Mouse (Mus musculus) kidney, adult 2 months (tissue): ENCODE data around the gene Elmod3. TPM values are rescaled to one million over a fixed set of nuclear protein-coding genes. Genes with fewer than 3 reads are reported as not detected.
A peak's percentile ranks its signal among the peaks of the same experiment; 100 is the strongest.

Experiments
- DNase-seq: peaks from one replicate; pipeline ENCODE4 v3.0.0; 2021
- H3K27ac ChIP-seq: fragments of 200-500 bp; 2 replicates; pipeline ENCODE4 v1.5.1; 2012; ENCODE audit warnings: low read depth, low read length, control low read depth, inconsistent platforms; ENCODE audit not compliant: insufficient read depth
- H3K27me3 ChIP-seq: fragments of 200-500 bp; replicated peaks from 2 replicates; pipeline ENCODE4 v1.6.1; 2012; ENCODE audit warnings: mild to moderate bottlenecking, moderate library complexity, low read length, inconsistent platforms; ENCODE audit not compliant: control insufficient read depth, insufficient read depth
- H3K36me3 ChIP-seq: fragments of 200-500 bp; 2 replicates; pipeline ENCODE4 v1.6.1; 2012; ENCODE audit warnings: mild to moderate bottlenecking, moderate library complexity, low read length, inconsistent platforms; ENCODE audit not compliant: control insufficient read depth, insufficient read depth
- H3K4me1 ChIP-seq: fragments of 200-500 bp; 2 replicates; pipeline ENCODE4 v1.6.1; 2011; ENCODE audit warnings: low read length; ENCODE audit not compliant: control insufficient read depth, insufficient read depth
- H3K4me3 ChIP-seq: fragments of 200-500 bp; 2 replicates; pipeline ENCODE4 v1.5.1; 2011; ENCODE audit warnings: mild to moderate bottlenecking, low read depth, low read length, control low read depth; ENCODE audit not compliant: insufficient read depth
- CTCF ChIP-seq: fragments of 200-500 bp; conservative IDR thresholded peaks from 2 replicates; pipeline ENCODE4 v1.5.1; 2011; ENCODE audit warnings: low read depth, mild to moderate bottlenecking, control low read depth, low read length, moderate library complexity, mixed read lengths; ENCODE audit not compliant: insufficient read depth, insufficient read length
- POLR2A ChIP-seq: fragments of 200-500 bp; IDR thresholded peaks from one replicate; pipeline ENCODE4 v1.6.1; 2011; ENCODE audit warnings: low read depth, low read length, control low read depth
- WGBS: fragments of 180-500 bp; shearing (Covaris S2); methylation state at CpG from one replicate; pipeline ENCODE4 v1.1.7; 2018; 5-methylcytosine and 5-hydroxymethylcytosine counted together
- polyA plus RNA-seq: library from polyadenylated mRNA; depleted of rRNA; stranded (reverse); fragments of >200 nt; gene quantifications from 2 replicates; pipeline ENCODE4 v1.2.3, GENCODE M21; 2012

Gene Elmod3
- polyA plus RNA-seq, 1 experiment: 43.0 TPM

DNA sequence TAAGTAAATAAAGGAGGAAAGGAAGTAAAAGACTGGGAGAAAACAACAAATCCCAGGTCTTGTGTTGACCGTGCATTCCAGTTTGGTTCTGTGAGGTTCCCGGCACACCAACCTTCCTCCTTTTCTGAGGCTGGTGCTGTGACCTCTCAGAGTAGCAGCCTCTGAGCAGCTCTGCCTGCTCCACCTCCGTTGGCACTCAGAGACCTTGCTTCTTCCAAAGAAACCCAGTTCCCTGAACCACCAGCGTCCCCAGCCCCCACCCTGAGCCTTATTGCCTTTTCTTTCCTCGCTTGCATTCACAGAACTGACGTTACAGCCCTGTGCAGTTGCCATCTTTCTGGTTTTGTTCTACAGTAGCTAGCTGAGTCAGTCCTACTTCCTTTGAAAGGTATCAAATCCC lies 2.0 kb upstream of the Elmod3 start:
- 70% methylated on average over 6 of the region's 6 CpGs for WGBS
- DNase-seq: peak; percentile 48
- peaks cover 21% of the 10 kb centered on the region; the same call in 1 of the 2 replicates for H3K4me1 ChIP-seq

DNA sequence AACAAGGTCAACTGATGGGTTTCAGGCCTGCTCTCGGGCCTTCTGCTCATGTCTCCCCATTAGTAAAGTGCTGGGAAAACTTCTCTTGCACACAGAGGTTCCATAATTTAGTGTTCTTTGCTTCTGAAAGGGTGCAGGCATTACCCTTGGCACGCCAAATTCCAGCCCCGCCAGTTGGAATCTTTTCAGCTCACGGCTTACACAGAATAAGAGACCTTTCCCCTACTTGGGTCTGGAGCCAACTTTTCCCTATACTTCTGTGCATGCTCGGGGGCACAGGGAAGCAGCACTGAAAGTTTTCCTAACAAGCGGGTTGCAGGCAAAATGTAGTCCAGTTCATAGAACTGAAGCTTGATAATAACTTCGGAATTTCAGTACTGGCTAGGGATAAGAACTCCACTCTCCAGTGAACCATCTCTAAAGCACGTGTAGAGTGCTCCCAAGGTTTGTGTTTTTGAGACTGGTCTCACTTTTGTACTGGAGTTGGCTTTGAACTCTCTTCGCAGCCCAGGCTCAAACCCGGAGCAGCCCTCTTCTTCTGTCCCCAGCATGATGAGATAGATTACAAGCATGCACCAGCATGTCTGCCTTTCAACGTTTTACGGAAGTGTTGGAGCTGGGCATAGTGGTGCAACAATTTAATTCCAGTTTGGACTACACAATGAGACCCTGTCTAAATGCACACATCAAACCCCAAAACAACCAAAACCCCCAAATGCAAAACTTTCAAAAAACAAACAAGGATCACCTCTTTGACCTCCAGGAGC lies 761 bp upstream of the Elmod3 start:
- H3K27ac ChIP-seq: peak overlapping the region; percentile 96
- peaks cover 21% of the 10 kb centered on the region; the same call in 1 of the 2 replicates for H3K4me1 ChIP-seq
- TF ChIP-seq CTCF (no peak), POLR2A (no peak)
- H3K36me3 ChIP-seq: no peaks in the 10 kb centered on the region
- 27% methylated on average over 12 of the region's 12 CpGs for WGBS
- H3K4me3 ChIP-seq: peak overlapping the region; percentile 70
- no peaks in the 10 kb centered on the region for H3K27me3 ChIP-seq
- peak; percentile 76 for DNase-seq

More for the DNA sequence above, 2.0 kb upstream of the Elmod3 start:
- TF ChIP-seq POLR2A: no peak
- TF ChIP-seq CTCF: no peak
- no peak overlapping the region for H3K27ac ChIP-seq
- H3K4me3 ChIP-seq: no peak overlapping the region
- no peaks in the 10 kb centered on the region for H3K27me3 ChIP-seq
- H3K36me3 ChIP-seq: peaks cover 1% of the 10 kb centered on the region

DNA sequence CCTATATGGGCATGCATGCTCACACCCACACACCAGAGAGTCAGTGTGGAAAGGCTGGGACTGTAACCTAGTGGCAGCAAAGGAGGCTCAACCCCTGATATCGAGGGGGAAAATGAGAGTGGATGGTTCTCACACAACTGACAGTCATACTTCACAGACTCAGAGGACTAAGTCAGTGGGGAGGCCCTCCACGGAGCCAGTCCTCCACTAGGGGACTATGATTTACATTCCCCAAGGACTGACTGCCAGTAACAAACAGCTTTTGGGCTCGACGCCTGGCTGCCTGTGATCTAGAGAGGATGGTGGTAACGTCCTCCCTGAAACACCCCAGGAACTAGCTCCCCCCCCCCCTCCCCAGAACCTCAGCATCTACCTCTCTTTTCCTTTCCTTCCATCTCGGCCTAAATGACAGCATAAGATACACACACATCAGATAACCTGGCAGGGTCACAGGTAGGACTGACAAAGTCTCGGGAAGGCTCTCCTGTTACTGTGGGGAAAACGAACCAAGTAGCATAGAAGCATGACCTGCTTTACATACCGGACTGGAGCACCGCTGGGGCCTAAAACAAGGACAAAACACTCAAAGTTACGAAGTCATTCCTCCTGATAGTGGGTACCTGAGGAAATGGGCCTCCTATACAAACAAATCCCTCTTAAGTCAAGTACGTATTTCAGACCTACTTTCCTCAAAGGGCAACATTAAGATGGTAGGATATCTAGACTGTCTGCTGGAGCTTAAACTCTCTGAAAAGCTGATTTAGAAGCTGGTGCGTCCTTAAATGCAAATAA lies 934 bp downstream of the Elmod3 start:
- DNase-seq: no peak
- TF ChIP-seq CTCF (no peak), POLR2A (no peak)
- peak overlapping the region; percentile 96 for H3K4me3 ChIP-seq
- WGBS: 15% methylated on average over 13 of the region's 13 CpGs
- H3K4me1 ChIP-seq: peaks cover 21% of the 10 kb centered on the region; the same call in 1 of the 2 replicates
- no peaks in the 10 kb centered on the region for H3K27me3 ChIP-seq
- H3K36me3 ChIP-seq: no peaks in the 10 kb centered on the region
- H3K27ac ChIP-seq: peak overlapping the region; percentile 83

DNA sequence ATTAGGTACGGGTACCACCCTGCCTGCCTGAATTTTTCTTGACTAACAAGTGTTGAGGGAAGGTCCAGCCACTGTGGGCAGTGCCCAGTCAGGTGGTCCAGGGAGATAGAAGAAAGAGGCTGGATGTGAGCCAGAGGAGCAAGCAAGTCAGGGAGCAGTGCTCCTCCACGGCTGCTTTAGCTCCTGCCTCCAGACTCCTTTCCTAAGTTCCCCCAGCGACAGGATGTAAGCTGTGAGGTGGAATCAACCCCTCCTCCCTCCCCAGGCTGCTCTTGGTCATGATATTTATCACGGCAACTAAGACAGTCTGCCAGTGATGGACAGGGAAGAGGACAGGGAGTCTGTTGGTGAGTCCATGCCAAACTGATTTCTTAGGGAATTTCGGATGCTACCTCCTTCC lies 4.3 kb downstream of the Elmod3 start:
- H3K4me1 ChIP-seq: peaks cover 14% of the 10 kb centered on the region; the same call in 1 of the 2 replicates
- WGBS: 64% methylated on average over 5 of the region's 5 CpGs
- H3K36me3 ChIP-seq: no peaks in the 10 kb centered on the region
- no peaks in the 10 kb centered on the region for H3K27me3 ChIP-seq
- H3K4me3 ChIP-seq: no peak overlapping the region
- no peak overlapping the region for H3K27ac ChIP-seq
- DNase-seq: no peak
- no peak for TF ChIP-seq POLR2A
- TF ChIP-seq CTCF: no peak

DNA sequence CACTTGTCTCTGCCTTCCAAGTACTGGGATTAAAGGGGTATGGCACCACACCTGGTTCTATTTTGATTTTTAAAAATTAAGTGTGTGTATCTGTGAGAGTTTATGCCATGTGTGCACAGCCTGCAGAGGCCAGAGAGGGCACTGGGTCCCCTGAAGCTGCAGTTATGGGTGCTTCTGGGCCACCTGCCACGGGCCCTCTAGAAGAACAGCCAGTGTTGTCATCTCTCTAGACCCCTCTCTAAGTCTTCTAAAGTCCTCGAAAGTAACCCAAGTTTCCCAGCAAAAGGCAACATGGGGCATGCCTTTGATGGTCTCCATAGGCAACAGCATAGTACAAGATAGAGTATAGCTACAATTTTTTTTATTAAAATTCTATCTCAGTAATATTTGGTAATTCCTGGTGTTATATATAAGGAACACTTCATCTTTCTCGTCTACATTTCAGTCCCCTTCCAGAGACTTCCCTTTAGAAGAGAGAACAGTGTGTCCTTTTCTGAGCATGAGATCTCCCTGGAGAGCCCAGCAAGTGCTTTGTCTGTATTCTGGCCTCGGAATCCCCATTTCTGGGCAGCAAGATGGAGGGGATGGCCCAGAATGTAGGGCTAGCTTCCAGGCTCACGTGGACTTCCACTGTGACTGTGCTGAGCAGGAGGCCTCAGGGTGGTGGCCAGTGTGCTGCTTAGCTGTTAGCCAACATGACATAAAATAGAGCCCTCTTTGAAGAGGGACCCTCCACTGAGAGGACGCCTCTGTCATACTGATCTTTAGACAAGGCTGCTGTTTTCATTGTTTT lies 5.0 kb downstream of the Elmod3 start:
- Histone ChIP-seq H3K4me1 (peaks cover 14% of the 10 kb centered on the region; the same call in 1 of the 2 replicates), H3K4me3 (no peak overlapping the region), H3K27me3 (no peaks in the 10 kb centered on the region), H3K27ac (no peak overlapping the region), H3K36me3 (no peaks in the 10 kb centered on the region)
- 84% methylated on average over 6 of the region's 6 CpGs for WGBS
- TF ChIP-seq POLR2A (no peak), CTCF (no peak)
- no peak for DNase-seq

DNA sequence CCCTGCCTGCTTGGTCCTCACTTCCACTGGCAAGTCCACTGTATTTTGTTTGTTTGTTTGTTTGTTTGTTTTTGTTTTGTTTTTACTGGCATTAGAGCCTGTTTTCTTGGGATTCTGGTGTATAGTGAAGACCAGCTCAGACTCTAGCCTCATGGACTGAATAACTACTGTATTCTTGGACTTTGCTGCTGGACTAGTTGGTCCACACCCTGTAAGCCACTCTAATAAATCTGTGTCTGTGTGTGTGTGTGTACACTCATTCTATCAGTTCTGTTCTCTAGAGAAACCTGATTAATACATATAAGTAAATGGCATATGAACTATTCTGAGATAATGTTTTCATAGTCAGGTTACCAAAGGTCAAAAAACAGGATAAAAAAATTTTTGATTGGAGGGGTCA lies 8.1 kb downstream of the Elmod3 start:
- no peak for DNase-seq
- TF ChIP-seq POLR2A (no peak), CTCF (no peak)
- no peaks in the 10 kb centered on the region; the same call in 1 of the 2 replicates for H3K4me1 ChIP-seq
- no peaks in the 10 kb centered on the region for H3K27me3 ChIP-seq
- no peak overlapping the region for H3K27ac ChIP-seq
- H3K4me3 ChIP-seq: no peak overlapping the region
- no peaks in the 10 kb centered on the region for H3K36me3 ChIP-seq

DNA sequence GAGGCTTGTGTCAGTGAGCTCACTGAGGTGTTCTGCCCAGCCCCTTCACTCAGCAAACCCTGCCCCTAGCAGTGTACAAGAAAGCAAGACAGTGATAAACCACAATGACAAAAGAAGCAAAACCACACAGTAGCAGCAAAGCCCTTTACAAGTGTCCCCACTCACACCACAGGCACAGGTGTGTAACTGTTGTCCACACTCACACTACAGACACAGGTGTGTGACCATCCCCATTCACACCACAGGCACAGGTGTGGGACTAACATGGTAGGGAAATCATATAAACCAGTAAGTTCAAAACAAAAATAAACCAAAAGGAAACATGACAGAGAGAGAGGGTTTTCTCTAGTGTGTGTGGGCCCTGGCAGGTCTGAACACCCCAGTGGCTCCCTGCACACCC lies 9.9 kb downstream of the Elmod3 start:
- Histone ChIP-seq H3K27me3 (no peaks in the 10 kb centered on the region), H3K4me3 (no peak overlapping the region), H3K4me1 (peaks cover 8% of the 10 kb centered on the region), H3K36me3 (no peaks in the 10 kb centered on the region), H3K27ac (no peak overlapping the region)
- DNase-seq: no peak
- TF ChIP-seq POLR2A: no peak
- no peak for TF ChIP-seq CTCF
